Mouse (Mus musculus) cortical plate, adult 2 months (tissue): ENCODE results near the gene Mrps6. TPM values are rescaled to one million over a fixed set of nuclear protein-coding genes. Genes with fewer than 3 reads are reported as not detected.

Source experiments
- H3K27ac ChIP-seq: fragments of 200-500 bp; 2 replicates; pipeline ENCODE4 v1.5.1; 2012; ENCODE audit warnings: low read length, control low read depth, inconsistent platforms; ENCODE audit not compliant: insufficient read depth
- H3K4me1 ChIP-seq: fragments of 200-500 bp; 2 replicates; pipeline ENCODE4 v1.6.1; 2011; ENCODE audit warnings: low read length; ENCODE audit not compliant: control insufficient read depth, insufficient read depth
- H3K4me3 ChIP-seq: fragments of 200-500 bp; 2 replicates; pipeline ENCODE4 v1.5.1; 2011; ENCODE audit warnings: mild to moderate bottlenecking, low read length, control low read depth; ENCODE audit not compliant: insufficient read depth
- CTCF ChIP-seq: fragments of 200-500 bp; IDR thresholded peaks from 2 replicates; pipeline ENCODE4 v1.5.1; 2011; ENCODE audit warnings: mild to moderate bottlenecking, control low read depth, low read length; ENCODE audit not compliant: insufficient read depth; ENCODE audit errors: extremely low read depth
- POLR2A ChIP-seq: fragments of 200-500 bp; IDR thresholded peaks from 2 replicates; pipeline ENCODE4 v1.6.1; 2011; ENCODE audit warnings: mild to moderate bottlenecking, low read length, control low read depth; ENCODE audit not compliant: insufficient read depth; ENCODE audit errors: extremely low read depth
- polyA plus RNA-seq: library from polyadenylated mRNA; depleted of rRNA; stranded (reverse); fragments of >200 nt; gene quantifications from 2 replicates; pipeline ENCODE4 v1.2.3, GENCODE M21; 2012

Gene Mrps6
- polyA plus RNA-seq, 1 experiment, result 51.8 TPM

- Histone ChIP-seq H3K4me3 (no peak overlapping the region), H3K4me1 (peaks cover 10% of the 10 kb centered on the region), H3K27ac (0 out of 2 replicates have a peak overlapping the region, but pooled peaks have one; percentile 5)
- TF ChIP-seq POLR2A (no peak), CTCF (no peak)
Measured at GRCm38 (mm10) chr16:92117337-92118209, 59.5 kb downstream of the Mrps6 start.

GRCm38 (mm10) chr16:92119013-92119515 lies 61.0 kb downstream of the Mrps6 start:
- TF ChIP-seq CTCF (no peak), POLR2A (no peak)
- Histone ChIP-seq H3K4me1 (peaks cover 10% of the 10 kb centered on the region), H3K4me3 (no peak overlapping the region), H3K27ac (no peak overlapping the region)

- no peak overlapping the region for H3K27ac ChIP-seq
Measured at GRCm38 (mm10) chr16:92120899-92121531, 62.9 kb downstream of the Mrps6 start.

GRCm38 (mm10) chr16:92127226-92127625 lies 69.2 kb downstream of the Mrps6 start:
- TF ChIP-seq POLR2A, result no peak
- no peak for TF ChIP-seq CTCF
- no peak overlapping the region for H3K4me3 ChIP-seq
- no peaks in the 10 kb centered on the region for H3K4me1 ChIP-seq
- no peak overlapping the region for H3K27ac ChIP-seq

More at GRCm38 (mm10) chr16:92120899-92121531, 62.9 kb downstream of the Mrps6 start:
- Histone ChIP-seq H3K4me3 (no peak overlapping the region), H3K4me1 (peaks cover 5% of the 10 kb centered on the region)
- no peak for TF ChIP-seq POLR2A
- no peak for TF ChIP-seq CTCF

DNA sequence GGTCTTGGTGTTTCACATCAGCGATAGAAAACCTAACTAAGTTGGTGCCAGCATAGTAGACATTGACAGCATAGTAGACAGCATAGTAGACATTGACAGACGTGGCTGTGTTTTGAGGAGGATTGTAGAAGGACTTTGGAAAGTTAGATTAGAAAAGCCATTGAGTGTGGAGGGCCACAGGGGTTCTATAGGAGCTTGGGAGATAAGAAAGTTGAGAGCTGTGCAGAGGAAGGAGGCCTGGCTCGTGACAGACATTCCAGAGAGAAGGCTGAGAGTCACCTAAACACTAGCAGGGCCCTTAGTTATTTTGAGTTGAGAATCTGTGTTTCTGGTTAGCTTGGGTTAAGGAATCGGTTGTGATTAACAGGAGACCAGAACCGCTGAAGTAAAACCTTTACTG lies 69.6 kb downstream of the Mrps6 start:
- H3K4me1 ChIP-seq, result no peaks in the 10 kb centered on the region
- H3K27ac ChIP-seq, result no peak overlapping the region
- no peak overlapping the region for H3K4me3 ChIP-seq
- TF ChIP-seq CTCF (no peak), POLR2A (no peak)

GRCm38 (mm10) chr16:92129843-92130242 lies 71.8 kb downstream of the Mrps6 start:
- no peak for TF ChIP-seq POLR2A
- no peak for TF ChIP-seq CTCF
- no peak overlapping the region for H3K27ac ChIP-seq
- H3K4me3 ChIP-seq, result no peak overlapping the region
- H3K4me1 ChIP-seq, result peaks cover 3% of the 10 kb centered on the region; the same call in 1 of the 2 replicates

DNA sequence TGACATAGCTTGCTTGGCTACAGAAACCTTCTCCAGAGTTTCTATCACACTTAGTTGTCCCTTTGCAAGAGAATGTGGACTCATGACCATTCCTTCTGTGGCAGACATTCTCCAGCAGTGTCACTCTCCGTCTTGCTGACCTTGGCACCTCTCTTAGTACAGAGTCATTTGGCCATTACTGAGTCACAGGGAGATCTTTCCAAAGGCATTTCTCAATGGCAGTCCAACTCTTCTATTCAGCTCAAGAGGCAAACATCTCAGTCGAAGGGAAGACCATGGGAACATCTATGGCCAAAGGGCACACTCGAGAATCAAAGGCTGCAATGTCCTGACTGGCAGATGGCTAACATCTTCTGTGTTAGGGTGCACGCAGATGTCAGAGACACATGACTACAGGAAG lies 74.4 kb downstream of the Mrps6 start:
- no peak overlapping the region for H3K27ac ChIP-seq
- TF ChIP-seq POLR2A, result no peak
- TF ChIP-seq CTCF, result no peak
- peaks cover 3% of the 10 kb centered on the region; the same call in 1 of the 2 replicates for H3K4me1 ChIP-seq
- no peak overlapping the region for H3K4me3 ChIP-seq

DNA sequence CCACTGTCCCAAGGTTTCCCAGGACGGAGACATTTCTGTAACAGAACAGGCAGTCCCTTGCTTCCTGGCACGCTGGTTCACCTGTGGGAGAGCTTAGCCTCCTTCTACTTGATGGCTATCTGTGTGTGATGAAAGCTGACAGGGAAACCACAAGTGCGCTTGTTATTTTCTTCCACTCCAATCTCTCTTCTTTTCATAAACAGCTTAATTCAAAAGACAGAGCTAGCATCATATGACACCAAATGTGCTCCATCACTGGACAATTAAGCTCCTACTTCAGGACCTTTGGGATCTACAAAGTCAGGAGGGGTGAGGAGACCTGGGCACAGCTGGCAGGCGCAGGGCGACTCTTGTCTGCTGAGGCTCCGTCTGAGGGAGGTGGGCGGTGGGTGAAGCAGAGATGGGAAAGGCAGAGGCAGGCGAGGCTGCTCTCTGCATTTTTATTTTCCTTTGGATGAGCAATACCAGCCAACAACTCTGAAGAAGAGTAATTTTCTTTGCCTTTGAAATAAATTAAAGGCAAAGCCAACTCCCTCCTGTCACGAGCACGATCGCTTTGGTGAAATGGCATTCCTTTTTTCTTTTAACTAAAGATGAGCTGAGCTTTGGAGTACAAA lies 76.2 kb downstream of the Mrps6 start:
- Histone ChIP-seq H3K4me1 (peaks cover 6% of the 10 kb centered on the region), H3K27ac (no peak overlapping the region), H3K4me3 (no peak overlapping the region)
- TF ChIP-seq POLR2A (no peak), CTCF (no peak)

- Histone ChIP-seq H3K27ac (no peak overlapping the region), H3K4me1 (peaks cover 10% of the 10 kb centered on the region), H3K4me3 (no peak overlapping the region)
- TF ChIP-seq CTCF (no peak), POLR2A (no peak)
Measured at GRCm38 (mm10) chr16:92136275-92136674, 78.2 kb downstream of the Mrps6 start.

DNA sequence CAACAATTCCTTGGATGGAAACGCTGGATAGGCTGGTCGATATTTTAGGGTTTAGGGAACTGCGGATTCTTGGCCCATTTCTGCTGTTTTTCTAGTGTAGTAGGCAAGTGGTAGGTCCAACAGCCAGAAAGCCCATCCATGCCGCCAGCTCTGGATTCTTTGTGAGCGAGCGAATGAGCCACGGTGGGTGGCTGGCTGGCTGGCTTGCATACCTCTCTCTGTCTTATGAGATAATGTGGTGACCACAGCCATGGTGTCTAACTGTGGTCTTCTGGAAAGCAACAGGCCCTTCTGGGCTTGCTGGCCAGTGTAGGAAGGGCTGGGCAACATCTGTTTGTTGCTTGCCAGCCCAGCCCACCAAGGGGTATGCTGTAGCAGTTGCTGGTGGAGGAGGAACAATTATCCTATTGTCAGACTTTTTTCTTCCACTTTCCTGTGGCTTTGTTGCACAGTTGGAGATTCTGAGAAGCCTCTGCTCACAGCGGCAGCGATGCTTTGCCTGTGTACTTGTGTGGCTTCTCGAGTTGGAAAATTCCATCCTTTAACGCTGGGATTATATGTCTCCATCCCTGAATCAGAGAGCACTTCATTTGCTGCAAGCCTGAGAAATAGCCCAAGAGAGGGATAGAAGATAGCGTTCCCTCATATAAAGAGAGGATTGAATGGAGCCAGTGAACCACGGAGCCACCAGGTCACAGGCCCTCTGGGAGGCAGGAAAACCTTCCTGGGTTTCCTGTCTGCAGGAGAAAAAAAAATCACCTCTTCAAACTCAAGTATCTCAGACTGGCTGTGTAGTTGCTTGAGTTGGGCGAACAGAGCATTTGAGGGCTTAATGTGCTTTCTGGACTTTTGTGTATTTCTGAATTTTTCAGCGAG lies 81.6 kb downstream of the Mrps6 start:
- TF ChIP-seq CTCF (no peak), POLR2A (no peak)
- peaks cover 9% of the 10 kb centered on the region for H3K4me1 ChIP-seq
- peak overlapping the region; percentile 82; the same call in 1 of the 2 replicates for H3K27ac ChIP-seq
- H3K4me3 ChIP-seq, result no peak overlapping the region
